In the genomic region with DNA sequence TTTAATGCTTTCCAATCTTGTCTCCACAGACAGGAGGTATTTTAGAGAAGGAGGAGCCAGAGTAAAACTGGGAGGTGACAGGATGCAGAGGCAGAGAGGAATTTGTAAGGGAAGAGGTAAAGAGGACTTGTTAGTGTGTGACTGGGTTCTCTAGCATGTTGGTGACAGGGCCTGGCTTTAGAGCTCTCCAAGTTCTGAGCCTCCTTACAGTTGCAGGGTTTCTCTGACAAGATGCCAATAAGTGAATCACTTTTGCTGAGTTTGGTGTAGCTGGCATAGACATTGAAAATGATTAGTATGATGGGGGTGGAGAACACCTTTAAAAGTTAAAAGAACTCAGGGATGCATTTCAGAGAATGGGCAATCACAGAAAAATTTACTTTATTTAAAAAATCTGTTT, we compare ENCODE assay signal across 17 mouse cellular contexts.
DNase-seq lines count a peak whose midpoint lies in the region; ATAC-seq lines count a peak whose summit lies in the region.
"Had no signal": no experiment of that assay in that cellular context is flagged by ENCODE, and none has a peak within 500 bp of the region (broad histone marks: within the 10 kb centered on the region; RNA-seq: fewer than 3 reads in every experiment).

No protein-coding gene starts in this region.

- no peak for ATAC-seq in monocyte, adult 5-6 weeks (replicated peaks; ENCODE audit: insufficient number of reproducible peaks, low FRiP score, low TSS enrichment, poor library complexity, severe bottlenecking)
- ATAC-seq: activated CD4-positive, CD25-positive, alpha-beta regulatory T cell, adult 4 months; forebrain, embryonic 14.5 days; forebrain, embryonic 16.5 days had no signal

- DNase-seq in adrenal gland, adult (ENCODE audit: inconsistent age in 2 of 2, low spot score in 1 of 2) = peak; percentile 10 to 66
- no peak for DNase-seq in adrenal gland, postnatal 14 days
- DNase-seq in 3T3-L1 (ENCODE audit: low read depth, low spot score) = peak; percentile 66
- DNase-seq in NIH3T3 (ENCODE audit: low read depth) = peak; percentile 63
- DNase-seq in brain, adult 2 months (ENCODE audit: low read depth, low spot score) = peak; percentile 48
- no peak for DNase-seq in cerebellum, adult 9-11 months
- no peak for DNase-seq in cerebellum, postnatal 36 days
- DNase-seq: adrenal gland, postnatal 10 days; cerebellum, adult 11 months; cerebellum, adult 8-10 months; cerebellum, postnatal 25 days; embryo, embryonic 11 days; gastrocnemius, adult 2 months had no signal

Comparison
In these comparisons a context has a peak if more than half of its experiments do, and no peak if none do; other contexts are left out.
1. DNase-seq: peak in adrenal gland, adult (2 of 2), 3T3-L1 (single experiment), NIH3T3 (single experiment) and brain, adult 2 months (single experiment); none in adrenal gland, postnatal 14 days (single experiment), cerebellum, adult 9-11 months (single experiment) and cerebellum, postnatal 36 days (0 of 2).